Mouse (Mus musculus) CH12.LX (cell line): ENCODE data around the gene Triobp. TPM values are rescaled to one million over a fixed set of nuclear protein-coding genes. Genes with fewer than 3 reads are reported as not detected.
A peak's percentile ranks its signal among the peaks of the same experiment; 100 is the strongest.

Experiments
- DNase-seq: peaks from one replicate; pipeline ENCODE4 v3.0.0-alpha.2; 2013; ENCODE audit errors: extremely low read depth
- H3K27ac ChIP-seq: 2 replicates; pipeline ENCODE4 v1.5.1; 2012; ENCODE audit warnings: low read depth, mild to moderate bottlenecking, control low read depth, moderate library complexity; ENCODE audit not compliant: insufficient read depth
- H3K27me3 ChIP-seq: replicated peaks from 2 replicates; pipeline ENCODE3; 2012; ENCODE audit warnings: inconsistent platforms
- H3K36me3 ChIP-seq, 2 experiments: replicated peaks in 1 of 2; 2 replicates each; pipeline versions ENCODE3 to v1.6.1; 2012; ENCODE audit warnings: inconsistent platforms in 1 of 2, low read length in 1 of 2, mild to moderate bottlenecking in 1 of 2, mixed read lengths in 1 of 2, moderate library complexity in 1 of 2; ENCODE audit not compliant: control insufficient read depth in 1 of 2, insufficient read depth in 1 of 2
- H3K4me1 ChIP-seq, 2 experiments: 2 replicates each; pipeline ENCODE4 v1.6.1; 2012; ENCODE audit warnings: inconsistent platforms in 1 of 2, moderate library complexity in 1 of 2; ENCODE audit not compliant: insufficient read depth in 2 of 2, control insufficient read depth in 1 of 2
- H3K4me2 ChIP-seq: 2 replicates; pipeline ENCODE4 v1.6.1; 2012; ENCODE audit warnings: low read depth, mild to moderate bottlenecking, control low read depth; ENCODE audit not compliant: poor library complexity, insufficient read depth, severe bottlenecking
- H3K4me3 ChIP-seq, 3 experiments: fragments of 150-350 bp in 1 of 3; sonication (generic) in 1 of 3; replicated peaks in 1 of 3; 2 replicates each; pipeline versions ENCODE3 to v1.5.1; 2011 to 2012; ENCODE audit warnings: low read depth in 2 of 3, low read length in 2 of 3, mild to moderate bottlenecking in 2 of 3, moderate library complexity in 2 of 3, control low read depth in 1 of 3, improper control_type of control experiment in 1 of 3, inconsistent platforms in 1 of 3, mixed read lengths in 1 of 3; ENCODE audit not compliant: poor library complexity in 1 of 3
- H3K79me2 ChIP-seq: replicated peaks from 2 replicates; pipeline ENCODE4 v1.6.1; 2012; ENCODE audit warnings: mild to moderate bottlenecking, moderate library complexity; ENCODE audit not compliant: control insufficient read depth, poor library complexity, insufficient read depth, severe bottlenecking; ENCODE audit errors: extremely low read depth
- H3K9ac ChIP-seq: 2 replicates; pipeline ENCODE4 v1.6.1; 2012; ENCODE audit warnings: low read depth, mild to moderate bottlenecking, control low read depth, moderate library complexity; ENCODE audit not compliant: insufficient read depth
- H3K9me3 ChIP-seq: replicated peaks from 2 replicates; pipeline ENCODE3; 2012; ENCODE audit warnings: low read length, inconsistent platforms, mixed read lengths
- BHLHE40 ChIP-seq: IDR thresholded peaks from 2 replicates; pipeline ENCODE4 v1.6.1; 2011; ENCODE audit warnings: mild to moderate bottlenecking, low read depth, low read length, improper control_type of control experiment
- CHD1 ChIP-seq: IDR thresholded peaks from 2 replicates; pipeline ENCODE4 v1.6.1; 2012; ENCODE audit warnings: low read depth, low read length, improper control_type of control experiment, inconsistent platforms
- CHD2 ChIP-seq: IDR thresholded peaks from 2 replicates; pipeline ENCODE4 v1.6.1; 2011; ENCODE audit warnings: low read length, improper control_type of control experiment
- ELF1 ChIP-seq: IDR thresholded peaks from 2 replicates; pipeline ENCODE4 v1.6.1; 2014; ENCODE audit warnings: low read depth, mild to moderate bottlenecking, inconsistent platforms, low read length, improper control_type of control experiment
- ETS1 ChIP-seq: conservative IDR thresholded peaks from 2 replicates; pipeline ENCODE4 v1.6.1; 2012; ENCODE audit warnings: low read depth, mild to moderate bottlenecking, inconsistent platforms, low read length, improper control_type of control experiment, moderate library complexity
- IRF4 ChIP-seq: IDR thresholded peaks from 2 replicates; pipeline ENCODE4 v1.6.1; 2014; ENCODE audit warnings: low read depth, mild to moderate bottlenecking, inconsistent platforms, low read length, improper control_type of control experiment
- KAT2A ChIP-seq: IDR thresholded peaks from 2 replicates; pipeline ENCODE4 v1.6.1; 2012; ENCODE audit warnings: low read length, improper control_type of control experiment, inconsistent platforms; ENCODE audit not compliant: insufficient replicate concordance
- MAX ChIP-seq: IDR thresholded peaks from 2 replicates; pipeline ENCODE4 v1.6.1; 2011; ENCODE audit warnings: low read length, improper control_type of control experiment
- MAZ ChIP-seq: IDR thresholded peaks from 2 replicates; pipeline ENCODE4 v1.6.1; 2012; ENCODE audit warnings: low read depth, mild to moderate bottlenecking, inconsistent platforms, low read length, improper control_type of control experiment, moderate library complexity
- MXI1 ChIP-seq: IDR thresholded peaks from 2 replicates; pipeline ENCODE4 v1.6.1; 2011; ENCODE audit warnings: mild to moderate bottlenecking, low read depth, low read length, improper control_type of control experiment
- NELFE ChIP-seq: IDR thresholded peaks from 2 replicates; pipeline ENCODE4 v1.6.1; 2011; ENCODE audit warnings: low read depth, low read length, improper control_type of control experiment
- NRF1 ChIP-seq: IDR thresholded peaks from 2 replicates; pipeline ENCODE4 v1.6.1; 2014; ENCODE audit warnings: low read depth, mild to moderate bottlenecking, inconsistent platforms, low read length, improper control_type of control experiment, moderate library complexity
- PAX5 ChIP-seq: IDR thresholded peaks from 2 replicates; pipeline ENCODE4 v1.6.1; 2012; ENCODE audit warnings: low read length, inconsistent platforms, mixed read lengths
- POLR2A ChIP-seq: IDR thresholded peaks from 2 replicates; pipeline ENCODE4 v1.6.1; 2011; ENCODE audit warnings: low read depth, mild to moderate bottlenecking, improper control_type of control experiment, low read length
- POLR2AphosphoS2 ChIP-seq: IDR thresholded peaks from 2 replicates; pipeline ENCODE4 v1.6.1; 2011; ENCODE audit warnings: low read depth, low read length, improper control_type of control experiment
- SIN3A ChIP-seq: IDR thresholded peaks from 2 replicates; pipeline ENCODE4 v1.6.1; 2012; ENCODE audit warnings: low read length, improper control_type of control experiment, inconsistent platforms
- SMC3 ChIP-seq: IDR thresholded peaks from 2 replicates; pipeline ENCODE4 v1.6.1; 2011; ENCODE audit warnings: low read depth, low read length, improper control_type of control experiment
- TCF12 ChIP-seq: IDR thresholded peaks from 2 replicates; pipeline ENCODE4 v1.6.1; 2014; ENCODE audit warnings: low read depth, mild to moderate bottlenecking, inconsistent platforms, low read length, improper control_type of control experiment
- UBTF ChIP-seq: IDR thresholded peaks from 2 replicates; pipeline ENCODE4 v1.6.1; 2012; ENCODE audit warnings: low read depth, mild to moderate bottlenecking, inconsistent platforms, low read length, improper control_type of control experiment, moderate library complexity
- USF2 ChIP-seq: conservative IDR thresholded peaks from 2 replicates; pipeline ENCODE4 v1.6.1; 2011; ENCODE audit warnings: low read depth, low read length, improper control_type of control experiment
- ZMIZ1 ChIP-seq: IDR thresholded peaks from 2 replicates; pipeline ENCODE4 v1.6.1; 2012; ENCODE audit warnings: low read depth, mild to moderate bottlenecking, inconsistent platforms, low read length, improper control_type of control experiment
- ZNF384 ChIP-seq: IDR thresholded peaks from 2 replicates; pipeline ENCODE4 v1.6.1; 2012; ENCODE audit warnings: low read depth, low read length, improper control_type of control experiment, inconsistent platforms
- dilution Hi-C: fragments of 300-500 bp; cut with MboI; formaldehyde crosslinking; loops from 2 replicates; pipeline ENCODE4 v1.14.3; 2020; ENCODE audit warnings: low sequenced_read_pairs; ENCODE audit not compliant: extremely low pct_unique_long_range_greater_than_20kb, extremely low pct_ligation_motif_present
- in situ Hi-C: fragments of 300-500 bp; cut with MboI; formaldehyde crosslinking; loops from 3 replicates; pipeline ENCODE4 v1.14.3; 2019; ENCODE audit warnings: low sequenced_read_pairs, low pct_ligation_motif_present, low pct_unique_long_range_greater_than_20kb, mixed read lengths
- polyA plus RNA-seq: library from polyadenylated mRNA; unstranded; fragments of >175 nt; gene quantifications from 2 replicates; pipeline ENCODE4 v1.2.1, GENCODE M21; 2012; ENCODE audit warnings: low read depth; ENCODE audit not compliant: insufficient read length
- total RNA-seq, 2 experiments: library from RNA; depleted of rRNA; stranded (reverse); fragments of 300-350 nt in 1 of 2; fragments of >200 nt in 1 of 2; gene quantifications; 2 replicates each; pipeline ENCODE4 v1.2.3; 2012 to 2014

The Triobp gene
- total and polyA plus RNA-seq, 3 experiments = 11.5 to 31.0 (median 25.5) TPM

DNA sequence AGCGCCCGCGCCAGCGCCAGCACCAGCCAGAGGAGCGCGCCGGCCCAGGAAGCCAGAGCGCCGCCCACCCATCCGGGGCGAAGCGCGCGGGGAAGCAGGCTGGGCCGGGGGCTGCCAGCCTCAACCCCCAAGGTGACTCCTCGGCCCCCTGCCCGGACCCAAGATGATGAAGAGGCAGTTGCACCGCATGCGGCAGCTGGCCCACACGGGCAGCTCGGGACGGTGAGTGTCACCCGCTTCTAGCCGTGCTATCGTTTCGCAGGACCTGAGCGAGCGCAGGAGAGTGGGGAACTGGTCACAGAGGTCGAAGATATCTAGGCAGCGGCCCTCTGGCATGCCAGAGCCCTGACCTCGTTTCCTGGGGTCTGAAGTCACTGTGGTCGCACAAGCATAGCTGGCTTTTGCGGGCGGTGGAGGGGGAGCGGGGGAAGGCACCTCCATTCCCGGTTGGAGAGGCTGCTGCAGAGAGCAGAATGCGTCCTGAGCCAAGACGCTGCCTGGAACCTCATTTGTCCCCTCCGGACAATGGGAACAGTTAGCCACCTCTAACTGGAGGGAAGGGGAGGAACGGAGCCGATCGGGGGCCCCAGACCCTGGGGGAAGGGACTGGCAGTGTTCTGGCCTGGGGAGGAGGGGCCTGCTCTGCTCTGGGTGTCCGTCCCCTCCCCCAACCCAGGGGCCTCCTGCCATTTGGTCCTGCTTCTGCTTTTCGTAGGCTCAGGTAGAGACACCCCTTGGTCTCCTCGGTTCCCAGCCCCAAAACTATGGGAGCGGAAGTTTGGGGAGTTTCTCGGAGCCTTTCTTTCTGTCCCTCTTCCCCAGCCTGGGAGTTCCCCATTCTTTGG lies 47.6 kb upstream of the Triobp start, which contains the start of gene Sh3bp1:
Gene Sh3bp1 (plus strand): TSS at position 29 of the 845 bp plus-strand sequence.
- dilution Hi-C loops = no loop called here

DNA sequence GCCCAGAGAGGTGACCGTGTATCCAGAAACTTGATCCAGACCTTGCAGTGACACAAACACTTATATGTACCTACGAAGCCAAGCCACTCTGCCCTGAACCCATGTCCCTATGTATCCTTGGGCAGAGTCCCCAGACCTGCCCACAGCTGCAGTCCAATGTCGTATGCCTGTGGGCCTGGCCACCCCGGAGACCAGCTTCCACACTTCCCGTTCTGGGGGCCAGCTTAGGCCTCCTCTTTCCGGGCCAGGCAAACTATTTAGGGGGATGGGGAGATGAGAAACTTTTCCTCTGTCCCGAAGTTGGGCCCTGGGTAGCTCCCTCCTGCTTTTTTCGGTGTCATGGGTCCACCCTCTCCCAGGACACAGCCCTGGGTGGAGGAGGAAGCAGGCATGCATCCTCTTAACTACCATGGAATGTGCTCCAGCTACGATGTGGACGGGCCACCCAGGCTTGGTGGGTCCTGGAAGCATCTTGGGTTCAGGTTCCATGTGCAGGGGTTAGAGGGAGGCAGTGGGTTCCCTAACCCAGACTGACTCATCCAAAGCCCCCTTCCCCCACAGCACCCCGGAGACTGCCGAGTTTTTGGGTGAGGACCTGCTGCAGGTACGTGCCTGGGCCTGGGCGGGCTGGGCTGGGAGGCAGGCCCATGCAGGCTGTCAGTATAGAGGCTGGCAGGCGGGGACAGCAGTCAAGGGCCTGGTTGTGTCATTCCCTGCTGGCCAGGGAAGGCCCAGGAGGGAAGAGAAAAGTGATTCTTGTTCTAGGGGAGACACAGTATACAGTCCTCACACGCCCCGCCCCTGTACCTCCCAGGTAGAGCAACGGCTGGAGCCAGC lies 46.7 kb upstream of the Triobp start:
- peak overlapping the region; percentile 49 for H3K9ac ChIP-seq
- in situ Hi-C loops = loop anchor here (25.0 kb wide), 1 partner anchor 436 kb away; the partner anchor contains the start of genes Maff and Pla2g6
- DNase-seq = no peak
- H3K36me3 ChIP-seq = peaks cover 20 to 49% of the 10 kb centered on the region in 2 experiments
- TF ChIP-seq ELF1 (peak; percentile 35; the same call in 1 of the 2 replicates), POLR2AphosphoS2 (no peak), ETS1 (no peak)
- no peaks in the 10 kb centered on the region; the same call in 1 of the 2 replicates for H3K79me2 ChIP-seq
- H3K27ac ChIP-seq = peak overlapping the region; percentile 51
- peak overlapping the region; percentile 81 for H3K4me2 ChIP-seq
- peak overlapping the region; percentile 70 to 95 (median 83) for H3K4me3 ChIP-seq
- no peaks in the 10 kb centered on the region for H3K9me3 ChIP-seq
- H3K27me3 ChIP-seq = no peaks in the 10 kb centered on the region
- H3K4me1 ChIP-seq = peaks cover 13 to 71% of the 10 kb centered on the region in 2 experiments
- dilution Hi-C loops = no loop called here

More for the DNA sequence above, 47.6 kb upstream of the Triobp start, which contains the start of gene Sh3bp1:
- Histone ChIP-seq H3K4me3 (peak within 1 kb of the TSS; percentile 70 to 95 (median 83)), H3K79me2 (no peaks in the 10 kb centered on the region; the same call in 1 of the 2 replicates), H3K9ac (peak within 1 kb of the TSS; percentile 49), H3K4me2 (peak within 1 kb of the TSS; percentile 81), H3K27ac (peak within 1 kb of the TSS; percentile 51), H3K4me1 (peaks cover 21 to 79% of the 10 kb centered on the region in 2 experiments), H3K36me3 (peaks cover 13 to 41% of the 10 kb centered on the region in 2 experiments), H3K9me3 (no peaks in the 10 kb centered on the region), H3K27me3 (no peaks in the 10 kb centered on the region)
- peak; percentile 76 for DNase-seq
- in situ Hi-C loops = loop anchor here (25.0 kb wide), 1 partner anchor 437 kb away; the partner anchor contains the start of genes Maff and Pla2g6
- peak; percentile 62 for TF ChIP-seq NRF1
- TF ChIP-seq TCF12 = peak; percentile 39; the same call in 1 of the 2 replicates
- TF ChIP-seq BHLHE40 = 0 out of 2 replicates have a peak, but pooled peaks have one; percentile 5
- TF ChIP-seq POLR2AphosphoS2 = no peak
- peak; percentile 62; the same call in 1 of the 2 replicates for TF ChIP-seq IRF4
- TF ChIP-seq USF2 = no peak
- peak; percentile 90 for TF ChIP-seq CHD2
- TF ChIP-seq ZMIZ1 = peak; percentile 46; the same call in 1 of the 2 replicates
- no peak for TF ChIP-seq SMC3
- TF ChIP-seq MAX = no peak
- no peak; the same call in 1 of the 2 replicates for TF ChIP-seq CHD1
- TF ChIP-seq SIN3A = peak; percentile 15; the same call in 1 of the 2 replicates
- peak; percentile 58 for TF ChIP-seq POLR2A
- peak; percentile 27; the same call in 1 of the 2 replicates for TF ChIP-seq MXI1
- no peak for TF ChIP-seq ZNF384
- TF ChIP-seq MAZ = peak; percentile 30; the same call in 1 of the 2 replicates
- TF ChIP-seq UBTF = 0 out of 2 replicates have a peak, but pooled peaks have one; percentile 6
- peak; percentile 43 for TF ChIP-seq ELF1
- TF ChIP-seq KAT2A = no peak
- no peak for TF ChIP-seq ETS1
- no peak for TF ChIP-seq PAX5
- peak; percentile 45 for TF ChIP-seq NELFE
